Mouse (Mus musculus) heart, embryonic 16.5 days (tissue): ENCODE data around the gene Ppp1r16b. TPM values are rescaled to one million over a fixed set of nuclear protein-coding genes. Genes with fewer than 3 reads are reported as not detected.

Source experiments
- ATAC-seq: fragments of 200-750 bp; cut with Nextera tagmentation; replicated peaks from 2 replicates; pipeline ENCODE4 v1.8.0; 2017; ENCODE audit warnings: moderate number of reproducible peaks; ENCODE audit not compliant: insufficient read depth, low FRiP score; ENCODE audit errors: extremely low read depth
- H3K27ac ChIP-seq: fragments of 300-500 bp; sonication (generic); 2 replicates; pipeline ENCODE4 v1.5.1; 2014; ENCODE audit warnings: mild to moderate bottlenecking, low read length, control low read depth, moderate library complexity
- H3K27me3 ChIP-seq: fragments of 300-500 bp; sonication (generic); 2 replicates; pipeline ENCODE4 v1.6.1; 2014; ENCODE audit warnings: low read length, mixed read lengths; ENCODE audit not compliant: control insufficient read depth, insufficient read depth
- H3K36me3 ChIP-seq: fragments of 300-500 bp; sonication (generic); 2 replicates; pipeline ENCODE4 v1.6.1; 2014; ENCODE audit not compliant: control insufficient read depth, insufficient read depth
- H3K4me1 ChIP-seq: fragments of 300-500 bp; sonication (generic); 2 replicates; pipeline ENCODE4 v1.6.1; 2014; ENCODE audit warnings: low read length, mixed read lengths; ENCODE audit not compliant: control insufficient read depth, insufficient read depth
- H3K4me2 ChIP-seq: fragments of 300-500 bp; sonication (generic); 2 replicates; pipeline ENCODE4 v1.6.1; 2014; ENCODE audit warnings: low read depth, mild to moderate bottlenecking, control low read depth, low read length
- H3K4me3 ChIP-seq: fragments of 300-500 bp; sonication (generic); 2 replicates; pipeline ENCODE4 v1.5.1; 2014; ENCODE audit warnings: mild to moderate bottlenecking, control low read depth, low read length
- H3K9ac ChIP-seq: fragments of 300-500 bp; sonication (generic); 2 replicates; pipeline ENCODE4 v1.6.1; 2014; ENCODE audit warnings: low read length, control low read depth
- H3K9me3 ChIP-seq: fragments of 300-500 bp; sonication (generic); replicated peaks from 2 replicates; pipeline ENCODE4 v1.6.1; 2016; ENCODE audit warnings: low read length; ENCODE audit not compliant: control insufficient read depth
- WGBS: fragments of 180-500 bp; shearing (Covaris S2); extraction: QIAGEN DNeasy Blood & Tissue Kit; methylation state at CpG from one replicate; pipeline ENCODE4 v1.1.7; 2014; 5-methylcytosine and 5-hydroxymethylcytosine counted together
- polyA plus RNA-seq: library from polyadenylated mRNA; unstranded; fragments of >200 nt; fragmentation: Nextera tagmentation; extraction: Ambion mirVana; gene quantifications from 2 replicates; pipeline ENCODE4 v1.2.1, GENCODE M21; 2015

The Ppp1r16b gene
- polyA plus RNA-seq, 1 experiment from 2014 or later: 8.2 TPM

- H3K27ac ChIP-seq: no peak overlapping the region
- H3K36me3 ChIP-seq: no peaks in the 10 kb centered on the region
- H3K9ac ChIP-seq: no peak overlapping the region
- ATAC-seq: no peak
- H3K27me3 ChIP-seq: no peaks in the 10 kb centered on the region
- no peaks in the 10 kb centered on the region for H3K9me3 ChIP-seq
- H3K4me1 ChIP-seq: peaks cover 23% of the 10 kb centered on the region
- no peak overlapping the region for H3K4me2 ChIP-seq
- H3K4me3 ChIP-seq: no peak overlapping the region
- 49% methylated on average over 3 of the region's 3 CpGs for WGBS
Observed at GRCm38 (mm10) chr2:158721481-158721880, 56.3 kb downstream of the Ppp1r16b start.

GRCm38 (mm10) chr2:158722135-158722534, 56.9 kb downstream of the Ppp1r16b start:
- Histone ChIP-seq H3K36me3 (no peaks in the 10 kb centered on the region), H3K4me2 (no peak overlapping the region), H3K4me1 (peaks cover 23% of the 10 kb centered on the region), H3K9me3 (no peaks in the 10 kb centered on the region), H3K27me3 (no peaks in the 10 kb centered on the region), H3K9ac (no peak overlapping the region; the same call in 1 of the 2 replicates), H3K27ac (peak overlapping the region; percentile 76), H3K4me3 (no peak overlapping the region)
- 31% methylated on average over 4 of the region's 4 CpGs for WGBS
- ATAC-seq: no peak

GRCm38 (mm10) chr2:158722991-158723551, 57.9 kb downstream of the Ppp1r16b start:
- no peak overlapping the region for H3K9ac ChIP-seq
- no peaks in the 10 kb centered on the region for H3K27me3 ChIP-seq
- peaks cover 23% of the 10 kb centered on the region for H3K4me1 ChIP-seq
- no peaks in the 10 kb centered on the region for H3K9me3 ChIP-seq
- peak overlapping the region; percentile 30 for H3K4me2 ChIP-seq
- peak overlapping the region; percentile 77 for H3K27ac ChIP-seq
- H3K4me3 ChIP-seq: no peak overlapping the region
- no peaks in the 10 kb centered on the region for H3K36me3 ChIP-seq
- peak; percentile 52 for ATAC-seq
- 7% methylated on average over 6 of the region's 6 CpGs for WGBS

GRCm38 (mm10) chr2:158723806-158724205, 58.6 kb downstream of the Ppp1r16b start:
- no peak overlapping the region; the same call in 1 of the 2 replicates for H3K4me2 ChIP-seq
- 7% methylated on average over 6 of the region's 6 CpGs for WGBS

GRCm38 (mm10) chr2:158726252-158726651, 61.1 kb downstream of the Ppp1r16b start:
- no peak for ATAC-seq
- H3K27me3 ChIP-seq: no peaks in the 10 kb centered on the region
- no peak overlapping the region for H3K4me2 ChIP-seq
- WGBS: 64% methylated on average over 6 of the region's 6 CpGs
- no peaks in the 10 kb centered on the region for H3K36me3 ChIP-seq
- H3K9ac ChIP-seq: no peak overlapping the region
- no peak overlapping the region for H3K27ac ChIP-seq
- no peak overlapping the region for H3K4me3 ChIP-seq
- no peaks in the 10 kb centered on the region for H3K9me3 ChIP-seq
- H3K4me1 ChIP-seq: peaks cover 23% of the 10 kb centered on the region

More at GRCm38 (mm10) chr2:158723806-158724205, 58.6 kb downstream of the Ppp1r16b start:
- Histone ChIP-seq H3K27ac (peak overlapping the region; percentile 77), H3K9me3 (no peaks in the 10 kb centered on the region), H3K4me1 (peaks cover 23% of the 10 kb centered on the region), H3K4me3 (no peak overlapping the region), H3K27me3 (no peaks in the 10 kb centered on the region), H3K36me3 (no peaks in the 10 kb centered on the region), H3K9ac (no peak overlapping the region)
- 0 out of 2 replicates have a peak, but pooled peaks have one; percentile 30 for ATAC-seq

GRCm38 (mm10) chr2:158728061-158728815, 63.0 kb downstream of the Ppp1r16b start:
- Histone ChIP-seq H3K36me3 (no peaks in the 10 kb centered on the region), H3K27ac (no peak overlapping the region), H3K9me3 (no peaks in the 10 kb centered on the region), H3K4me2 (no peak overlapping the region), H3K27me3 (no peaks in the 10 kb centered on the region), H3K4me3 (no peak overlapping the region), H3K4me1 (peaks cover 10% of the 10 kb centered on the region), H3K9ac (no peak overlapping the region)
- no peak for ATAC-seq
- 40% methylated on average over 7 of the region's 7 CpGs for WGBS

- no peaks in the 10 kb centered on the region for H3K27me3 ChIP-seq
- H3K4me3 ChIP-seq: no peak overlapping the region
- H3K4me1 ChIP-seq: peaks cover 6% of the 10 kb centered on the region; the same call in 1 of the 2 replicates
- no peaks in the 10 kb centered on the region for H3K36me3 ChIP-seq
- no peak overlapping the region for H3K4me2 ChIP-seq
- H3K9me3 ChIP-seq: no peaks in the 10 kb centered on the region
- H3K9ac ChIP-seq: no peak overlapping the region
- no peak for ATAC-seq
- H3K27ac ChIP-seq: no peak overlapping the region
- 74% methylated on average over 3 of the region's 3 CpGs for WGBS
Observed at GRCm38 (mm10) chr2:158730896-158731295, 65.7 kb downstream of the Ppp1r16b start.

GRCm38 (mm10) chr2:158732521-158732920, 67.3 kb downstream of the Ppp1r16b start:
- H3K27ac ChIP-seq: no peak overlapping the region
- H3K4me1 ChIP-seq: peaks cover 6% of the 10 kb centered on the region; the same call in 1 of the 2 replicates
- H3K27me3 ChIP-seq: no peaks in the 10 kb centered on the region
- WGBS: 85% methylated on average over 9 of the region's 9 CpGs
- H3K9me3 ChIP-seq: no peaks in the 10 kb centered on the region
- no peak for ATAC-seq
- H3K4me3 ChIP-seq: no peak overlapping the region
- H3K9ac ChIP-seq: no peak overlapping the region
- H3K36me3 ChIP-seq: no peaks in the 10 kb centered on the region
- H3K4me2 ChIP-seq: no peak overlapping the region

- WGBS: 58% methylated on average over 4 of the region's 4 CpGs
- no peak overlapping the region for H3K4me3 ChIP-seq
Observed at GRCm38 (mm10) chr2:158733136-158733535, 67.9 kb downstream of the Ppp1r16b start.

More at GRCm38 (mm10) chr2:158733136-158733535, 67.9 kb downstream of the Ppp1r16b start:
- peaks cover 6% of the 10 kb centered on the region; the same call in 1 of the 2 replicates for H3K4me1 ChIP-seq
- no peaks in the 10 kb centered on the region for H3K9me3 ChIP-seq
- H3K27me3 ChIP-seq: no peaks in the 10 kb centered on the region
- H3K36me3 ChIP-seq: no peaks in the 10 kb centered on the region
- no peak overlapping the region for H3K27ac ChIP-seq
- no peak overlapping the region for H3K4me2 ChIP-seq
- no peak for ATAC-seq
- H3K9ac ChIP-seq: no peak overlapping the region
